Mouse (Mus musculus): ENCODE data around the gene Gm45208.

Gene Gm45208

GRCm38 (mm10) chrX:7775501-7776205 is 53.6 kb downstream of the Gm45208 start:
- no peak for DNase-seq (ENCODE audit: low read depth)

GRCm38 (mm10) chrX:7776329-7777082 is 54.5 kb downstream of the Gm45208 start:
- no peak for DNase-seq (ENCODE audit: low read depth)

- DNase-seq (ENCODE audit: low read depth): no peak
These were observed 56.6 kb downstream of the Gm45208 start for GRCm38 (mm10) chrX:7778450-7779244.

GRCm38 (mm10) chrX:7779294-7779693 is 57.2 kb downstream of the Gm45208 start:
- DNase-seq (ENCODE audit: low read depth): no peak

Measured in c-Kit-positive CD71-positive TER-119-negative erythroid progenitor cells, embryonic 14.5 days (primary cell).